ENCODE assay signal across 8 mouse cellular contexts in the genomic region with DNA sequence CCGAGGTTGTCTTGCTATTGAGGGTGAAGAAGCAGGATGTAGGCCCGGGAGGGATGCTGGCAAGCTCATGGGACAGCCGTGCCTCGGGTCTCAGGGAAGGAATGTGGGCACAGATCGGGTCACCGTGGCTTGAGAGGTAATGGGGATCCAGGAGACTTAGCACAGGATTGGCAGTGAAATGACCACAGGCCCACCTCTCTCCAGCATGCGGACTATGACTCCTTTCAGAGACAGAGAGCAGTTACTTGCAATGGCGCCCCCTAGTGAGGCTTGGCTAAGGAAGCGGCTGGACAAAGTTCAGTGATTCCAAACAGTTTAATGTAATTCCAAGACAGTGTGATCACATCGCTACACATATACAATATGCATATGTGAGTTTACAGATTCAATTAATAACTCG. TPM values are rescaled to one million over a fixed set of nuclear protein-coding genes. Genes with fewer than 3 reads are reported as not detected.
DNase-seq lines count a peak whose midpoint lies in the region; ATAC-seq and TF ChIP-seq lines count a peak whose summit lies in the region.

No protein-coding gene starts in this region.

- no peak overlapping the region for H3K4me3 ChIP-seq in cerebellum, adult 2 months (replicated peaks; ENCODE audit: insufficient read depth, low read depth, low read length)
- no peak overlapping the region for H3K4me3 ChIP-seq in limb, embryonic 10.5 days
- no peak overlapping the region for H3K4me3 ChIP-seq in neural tube, embryonic 15.5 days (replicated peaks)

- TF ChIP-seq POLR2A in cerebellum, adult 2 months (IDR thresholded peaks at IDR 0.05; ENCODE audit: borderline replicate concordance, insufficient read depth, low read length) = no peak

- H3K4me2 ChIP-seq in neural tube, embryonic 15.5 days = no peak overlapping the region

- WGBS in cerebellum, adult 2 months = 32% methylated on average over 11 of the region's 11 CpGs
- 66% methylated on average over 11 of the region's 11 CpGs for WGBS in limb, embryonic 10.5 days
- 70% methylated on average over 11 of the region's 11 CpGs for WGBS in neural tube, embryonic 15.5 days

- no peak for ATAC-seq in monocyte, adult 5-6 weeks (replicated peaks; ENCODE audit: insufficient number of reproducible peaks, low FRiP score, low TSS enrichment, poor library complexity, severe bottlenecking)
- no peak for ATAC-seq in neural tube, embryonic 15.5 days (ENCODE audit: low FRiP score)

- no peak overlapping the region for H3K9ac ChIP-seq in neural tube, embryonic 15.5 days (replicated peaks)

- no peak overlapping the region for H3K27ac ChIP-seq in cerebellum, adult 2 months (ENCODE audit: insufficient read depth, low read length)
- no peak overlapping the region for H3K27ac ChIP-seq in limb, embryonic 10.5 days
- H3K27ac ChIP-seq in neural tube, embryonic 15.5 days (replicated peaks) = no peak overlapping the region

- H3K27me3 ChIP-seq in cerebellum, adult 2 months (ENCODE audit: control insufficient read depth, insufficient read depth, low read length) = no peaks in the 10 kb centered on the region
- no peaks in the 10 kb centered on the region for H3K27me3 ChIP-seq in limb, embryonic 10.5 days (ENCODE audit: low read depth, poor library complexity, severe bottlenecking)
- no peaks in the 10 kb centered on the region for H3K27me3 ChIP-seq in neural tube, embryonic 15.5 days (replicated peaks)

- peak; percentile 85 for DNase-seq in heart, adult 11 months
- DNase-seq in heart, adult 9 months (ENCODE audit: low spot score in 2 of 2) = no peak
- peak; percentile 49 to 54 for DNase-seq in right cerebral cortex, adult 2 months (ENCODE audit: low spot score in 2 of 2)
- DNase-seq in right cerebral cortex, postnatal 36 days (ENCODE audit: low spot score in 2 of 2) = no peak
- DNase-seq in cerebellum, adult 2 months = peak; percentile 45 to 62
- DNase-seq in limb, embryonic 10.5 days (ENCODE audit: low spot score) = peak; percentile 56

- TF ChIP-seq CTCF in cerebellum, adult 2 months (IDR thresholded peaks at IDR 0.05; ENCODE audit: borderline replicate concordance, insufficient read depth, low read depth, low read length) = peak; percentile 66

- H3K4me1 ChIP-seq in cerebellum, adult 2 months (ENCODE audit: control insufficient read depth, insufficient read depth, low read length) = no peaks in the 10 kb centered on the region
- no peaks in the 10 kb centered on the region for H3K4me1 ChIP-seq in limb, embryonic 10.5 days
- no peaks in the 10 kb centered on the region for H3K4me1 ChIP-seq in neural tube, embryonic 15.5 days

- H3K9me3 ChIP-seq in limb, embryonic 10.5 days (replicated peaks) = no peaks in the 10 kb centered on the region
- H3K9me3 ChIP-seq in neural tube, embryonic 15.5 days (replicated peaks) = no peaks in the 10 kb centered on the region

- H3K36me3 ChIP-seq in limb, embryonic 10.5 days = peaks cover 23% of the 10 kb centered on the region
- no peaks in the 10 kb centered on the region; the same call in 1 of the 2 replicates for H3K36me3 ChIP-seq in neural tube, embryonic 15.5 days

RNA-seq across cellular contexts. Expression of a gene that starts 24.3 kb away (rescaled TPM):
- 226 and 246 TPM in 2 replicates for polyA plus RNA-seq in cerebellum, adult 2 months (2012; rRNA removed)
- 0.35 and 0.40 TPM in 2 replicates for polyA plus RNA-seq in limb, embryonic 10.5 days (2016; fragmentation: Nextera tagmentation; extraction: Ambion mirVana)
- total RNA-seq in monocyte, adult 5-6 weeks (2017) = not detected in 3 replicates
- polyA plus RNA-seq in neural tube, embryonic 15.5 days (2015; fragmentation: Nextera tagmentation; extraction: Ambion mirVana) = 25.4 and 40.3 TPM in 2 replicates

RNA-seq across cellular contexts. Expression of a gene that starts 50.2 kb away (rescaled TPM):
- 0.73 and 1.0 TPM in 2 replicates for polyA plus RNA-seq in cerebellum, adult 2 months (2012; rRNA removed)
- 0.06 and 0.11 TPM in 2 replicates for polyA plus RNA-seq in limb, embryonic 10.5 days (2016; fragmentation: Nextera tagmentation; extraction: Ambion mirVana)
- total RNA-seq in monocyte, adult 5-6 weeks (2017) = 1.4 TPM in 1 of 3 replicates, not detected in the others
- polyA plus RNA-seq in neural tube, embryonic 15.5 days (2015; fragmentation: Nextera tagmentation; extraction: Ambion mirVana) = 0.14 and 0.24 TPM in 2 replicates

Comparison
In these comparisons a context has a peak if more than half of its experiments do, and no peak if none do; other contexts are left out.
1. DNase-seq: peak in heart, adult 11 months (single experiment), right cerebral cortex, adult 2 months (2 of 2), cerebellum, adult 2 months (2 of 2) and limb, embryonic 10.5 days (single experiment); none in heart, adult 9 months (0 of 2) and right cerebral cortex, postnatal 36 days (0 of 2).
2. RNA of a gene that starts 24.3 kb away (polyA plus RNA-seq): 226 to 246 TPM in cerebellum, adult 2 months and 25.4 to 40.3 TPM in neural tube, embryonic 15.5 days; 0.35 to 0.40 TPM in limb, embryonic 10.5 days; every median in the first group is over 10 times any median in the second.